Mouse (Mus musculus) ES-Bruce4 (cell line): ENCODE data around the gene Stk39. TPM values are rescaled to one million over a fixed set of nuclear protein-coding genes. Genes with fewer than 3 reads are reported as not detected.

Source experiments
- H3K27ac ChIP-seq: 2 replicates; pipeline ENCODE4 v1.5.1; 2012; ENCODE audit warnings: low read length, inconsistent platforms; ENCODE audit not compliant: insufficient read depth
- H3K27me3 ChIP-seq: 2 replicates; pipeline ENCODE4 v1.6.1; 2012; ENCODE audit warnings: mild to moderate bottlenecking, low read length, inconsistent platforms; ENCODE audit not compliant: control insufficient read depth, poor library complexity, insufficient read depth, severe bottlenecking
- H3K36me3 ChIP-seq: 2 replicates; pipeline ENCODE4 v1.6.1; 2012; ENCODE audit warnings: inconsistent platforms, mild to moderate bottlenecking, low read length, moderate library complexity; ENCODE audit not compliant: control insufficient read depth, poor library complexity, insufficient read depth, severe bottlenecking
- H3K4me1 ChIP-seq: one replicate; pipeline ENCODE4 v1.8.1; 2011; ENCODE audit warnings: low read length; ENCODE audit not compliant: control insufficient read depth, insufficient read depth
- H3K4me3 ChIP-seq: 2 replicates; pipeline ENCODE4 v1.5.1; 2011; ENCODE audit warnings: low read depth, mild to moderate bottlenecking, low read length
- H3K9ac ChIP-seq: 2 replicates; pipeline ENCODE4 v1.6.1; 2012; ENCODE audit warnings: low read depth, mild to moderate bottlenecking, inconsistent platforms; ENCODE audit not compliant: poor library complexity, severe bottlenecking
- H3K9me3 ChIP-seq: replicated peaks from 2 replicates; pipeline ENCODE4 v1.6.1; 2012; ENCODE audit warnings: mild to moderate bottlenecking, low read length, inconsistent platforms; ENCODE audit not compliant: control insufficient read depth, poor library complexity, insufficient read depth, severe bottlenecking
- CTCF ChIP-seq: IDR thresholded peaks from one replicate; pipeline ENCODE4 v1.8.1; 2011; ENCODE audit warnings: low read depth, low read length
- EP300 ChIP-seq: IDR thresholded peaks from 2 replicates; pipeline ENCODE4 v1.6.1; 2011; ENCODE audit warnings: low read depth, low read length; ENCODE audit not compliant: insufficient read depth
- POLR2A ChIP-seq: IDR thresholded peaks from one replicate; pipeline ENCODE4 v1.8.1; 2011; ENCODE audit warnings: low read length; ENCODE audit not compliant: insufficient read depth
- polyA plus RNA-seq: library from polyadenylated mRNA; stranded (reverse); fragments of >200 nt; gene quantifications from 2 replicates; pipeline ENCODE4 v1.2.4, GENCODE M21; 2011; ENCODE audit warnings: low read depth; ENCODE audit not compliant: missing spikeins, insufficient read depth, insufficient read length

Stk39 gene
- polyA plus RNA-seq, 1 experiment, result 7.6 TPM

DNA sequence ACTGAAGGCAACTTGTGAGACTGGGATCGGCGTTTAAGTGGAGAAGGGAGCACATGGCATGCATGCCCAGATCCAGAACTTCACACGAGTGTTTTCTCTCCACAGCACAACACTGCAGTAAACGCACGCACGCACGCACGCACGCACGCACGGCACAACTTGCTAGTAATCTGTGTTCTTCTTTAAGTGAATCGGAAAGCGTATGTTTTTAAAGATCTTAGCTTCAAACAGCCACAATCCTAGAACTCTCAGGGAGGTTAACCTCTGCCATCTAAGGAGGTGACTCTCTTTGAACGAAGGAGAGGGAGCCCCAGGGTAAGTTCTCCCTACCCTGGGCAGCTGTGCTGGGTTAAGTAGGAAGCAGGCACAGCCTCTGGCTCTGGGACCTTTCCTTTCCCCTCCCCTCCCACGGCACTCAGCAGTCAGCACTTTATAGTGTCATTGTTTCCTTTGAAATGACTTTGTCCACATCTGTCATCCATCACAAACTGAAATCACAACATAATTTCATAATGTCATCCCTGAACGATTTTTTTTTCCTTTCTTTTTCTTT lies 66.8 kb downstream of the Stk39 start:
- no peaks in the 10 kb centered on the region for H3K4me1 ChIP-seq
- no peak overlapping the region for H3K9ac ChIP-seq
- no peaks in the 10 kb centered on the region for H3K9me3 ChIP-seq
- no peaks in the 10 kb centered on the region for H3K36me3 ChIP-seq
- no peak overlapping the region for H3K4me3 ChIP-seq
- no peak overlapping the region for H3K27ac ChIP-seq
- no peaks in the 10 kb centered on the region for H3K27me3 ChIP-seq
- no peak for TF ChIP-seq CTCF

DNA sequence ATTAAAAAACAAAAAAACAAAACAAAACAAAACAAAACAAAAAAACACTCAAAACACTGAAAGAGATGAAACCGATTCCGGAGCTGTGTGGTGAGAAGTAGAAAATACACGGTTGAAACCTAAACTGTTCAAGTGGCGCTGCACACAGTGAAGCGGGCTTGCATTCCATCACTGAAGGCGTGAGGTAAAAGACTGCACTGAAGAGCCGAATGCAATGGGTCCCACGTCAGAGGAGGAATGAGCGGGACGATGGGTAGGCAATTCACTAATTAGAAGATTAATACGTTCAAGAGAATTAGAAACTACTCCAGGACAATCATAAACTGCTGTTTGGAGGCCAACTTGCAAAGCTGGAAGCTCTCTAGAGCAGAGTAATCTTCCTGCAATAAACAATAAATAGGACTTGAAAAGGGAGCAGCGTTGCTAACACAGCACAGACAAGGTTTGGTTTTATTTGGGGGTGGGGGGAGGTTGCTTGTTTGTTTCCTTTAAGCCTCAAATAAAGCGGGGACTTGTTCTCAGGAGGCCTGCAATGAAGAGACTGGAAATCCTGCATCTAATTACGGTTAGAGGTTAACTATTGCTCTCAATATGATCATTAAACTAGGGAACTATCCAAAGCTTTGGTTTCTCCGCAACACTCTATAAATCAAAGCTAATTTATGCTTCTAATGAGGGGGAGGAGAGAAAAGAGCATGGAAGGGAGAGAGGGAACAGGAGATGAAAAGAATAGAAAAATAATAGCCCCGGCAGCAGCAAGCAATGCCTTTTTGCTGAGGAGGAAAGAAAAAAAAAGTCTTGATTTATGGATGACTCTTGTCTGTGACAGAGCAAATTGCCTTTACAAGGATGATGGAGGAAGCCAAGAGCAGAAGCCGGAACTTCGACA lies 67.5 kb downstream of the Stk39 start:
- Histone ChIP-seq H3K9me3 (no peaks in the 10 kb centered on the region), H3K27ac (no peak overlapping the region), H3K27me3 (no peaks in the 10 kb centered on the region), H3K36me3 (no peaks in the 10 kb centered on the region), H3K4me3 (no peak overlapping the region), H3K4me1 (no peaks in the 10 kb centered on the region), H3K9ac (no peak overlapping the region)
- TF ChIP-seq EP300, result no peak
- no peak for TF ChIP-seq POLR2A
- TF ChIP-seq CTCF, result no peak

DNA sequence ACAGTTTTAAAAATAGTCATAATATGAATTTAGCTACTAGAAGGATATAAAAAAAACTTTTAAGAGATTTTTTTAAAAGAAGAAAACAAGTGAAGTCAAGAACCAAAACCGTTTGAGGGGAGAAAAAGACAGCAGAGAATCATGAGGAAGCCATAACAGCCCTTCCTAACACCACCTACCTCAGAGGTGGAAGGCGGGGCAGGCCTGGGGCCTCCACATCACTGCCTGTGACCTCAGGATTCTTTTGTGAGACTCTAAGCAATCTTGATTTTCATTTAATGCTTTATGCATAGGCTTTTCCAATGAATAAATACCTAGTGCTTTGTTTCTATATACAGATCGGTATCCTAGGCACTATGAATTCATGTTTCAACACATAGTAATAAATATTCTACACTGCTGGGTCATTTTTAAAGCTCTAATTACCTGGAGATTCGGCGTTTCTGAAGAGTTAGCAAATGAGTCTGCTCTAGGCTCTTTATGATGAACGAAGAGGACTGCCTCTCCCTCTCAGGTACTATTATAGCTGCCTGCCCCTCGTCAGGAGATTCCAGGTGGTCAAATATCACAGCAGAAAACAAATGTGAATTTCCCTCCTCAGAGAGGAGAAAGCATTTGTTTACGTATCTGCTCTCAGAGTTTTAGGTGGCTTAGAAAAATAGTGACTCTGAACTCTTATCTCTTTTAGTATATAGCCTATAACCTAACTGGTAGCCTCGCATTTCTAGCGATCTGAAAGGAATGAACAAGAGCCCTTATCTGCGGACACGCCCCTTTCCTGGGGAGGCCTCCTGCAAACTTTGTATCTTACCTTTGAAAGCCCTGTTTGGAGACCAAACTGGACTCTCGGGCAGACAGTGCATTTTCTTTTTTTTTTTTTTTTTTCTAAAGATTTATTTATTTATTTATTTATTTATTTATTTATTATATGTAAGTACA lies 78.2 kb downstream of the Stk39 start:
- H3K4me1 ChIP-seq, result no peaks in the 10 kb centered on the region
- H3K9ac ChIP-seq, result no peak overlapping the region
- no peaks in the 10 kb centered on the region for H3K27me3 ChIP-seq
- H3K36me3 ChIP-seq, result no peaks in the 10 kb centered on the region
- no peak overlapping the region for H3K4me3 ChIP-seq
- no peaks in the 10 kb centered on the region for H3K9me3 ChIP-seq
- H3K27ac ChIP-seq, result no peak overlapping the region
- TF ChIP-seq EP300 (no peak), CTCF (no peak), POLR2A (no peak)

DNA sequence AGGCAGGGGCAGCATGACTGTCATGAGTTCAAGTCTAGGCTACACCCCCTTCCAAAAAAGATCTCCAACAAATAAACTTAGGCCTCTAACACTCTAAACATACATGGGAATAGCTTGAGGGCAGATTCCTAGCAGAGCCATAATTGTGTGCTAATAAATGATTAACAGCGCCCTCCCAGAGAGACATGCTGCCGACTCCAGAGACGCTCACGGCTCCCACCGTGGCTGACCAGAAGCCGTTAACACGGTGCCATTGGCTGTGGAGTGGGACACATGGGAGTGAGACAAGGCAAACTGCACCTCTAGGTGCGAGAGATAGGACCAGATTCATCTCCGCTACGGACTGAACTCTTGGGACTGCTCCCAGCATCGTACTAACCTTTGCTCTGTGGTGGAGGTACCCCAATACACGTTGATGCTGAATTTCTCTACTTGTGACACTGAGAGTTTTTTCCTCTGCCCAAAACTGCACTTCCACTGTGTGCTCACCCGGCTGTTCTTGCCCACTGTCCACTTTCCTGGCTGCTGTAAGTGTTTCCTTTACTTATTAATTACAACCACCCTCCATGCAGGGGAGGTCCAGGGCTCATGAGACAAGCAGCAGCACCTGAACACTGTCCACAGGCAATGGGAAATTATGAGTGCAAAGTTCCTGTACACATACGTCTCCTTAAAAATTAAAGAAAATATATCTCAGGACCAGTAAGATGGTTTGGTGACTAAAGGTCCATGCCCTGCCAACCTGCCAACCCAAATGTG lies 84.1 kb downstream of the Stk39 start:
- H3K9me3 ChIP-seq, result no peaks in the 10 kb centered on the region
- H3K9ac ChIP-seq, result no peak overlapping the region
- TF ChIP-seq EP300, result no peak
- no peak for TF ChIP-seq CTCF
- H3K4me3 ChIP-seq, result no peak overlapping the region
- peaks cover 2% of the 10 kb centered on the region for H3K4me1 ChIP-seq
- no peaks in the 10 kb centered on the region for H3K36me3 ChIP-seq
- H3K27me3 ChIP-seq, result no peaks in the 10 kb centered on the region
- no peak overlapping the region for H3K27ac ChIP-seq

DNA sequence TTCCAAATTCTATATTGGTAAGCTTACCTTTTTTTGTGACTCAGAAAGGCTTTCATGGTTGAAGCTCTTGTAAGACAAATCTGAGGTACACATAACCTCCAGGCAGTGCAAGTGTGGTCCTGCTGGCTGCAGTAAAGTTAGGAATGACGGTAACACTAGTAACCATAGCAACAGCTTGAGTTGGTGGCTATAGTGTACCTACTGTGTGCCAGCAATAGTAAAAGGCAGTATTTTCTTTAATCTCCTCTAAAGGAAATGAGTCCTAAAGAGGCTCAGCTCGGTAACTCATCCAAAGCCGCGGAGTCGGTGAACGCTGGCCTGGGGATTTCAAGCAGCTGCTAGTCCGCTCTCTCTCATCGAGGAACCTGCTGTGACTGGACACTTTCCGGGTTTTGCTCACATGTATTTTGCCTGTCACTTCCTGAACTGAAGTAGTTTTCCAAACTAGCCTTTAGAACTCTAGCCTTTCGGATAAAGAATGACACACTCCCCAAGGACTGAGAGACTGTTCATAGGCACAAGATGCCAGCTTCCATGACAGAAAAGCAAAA lies 85.7 kb downstream of the Stk39 start:
- no peak overlapping the region for H3K27ac ChIP-seq
- no peaks in the 10 kb centered on the region for H3K27me3 ChIP-seq
- peaks cover 2% of the 10 kb centered on the region for H3K4me1 ChIP-seq
- H3K36me3 ChIP-seq, result no peaks in the 10 kb centered on the region
- H3K9me3 ChIP-seq, result no peaks in the 10 kb centered on the region
- no peak overlapping the region for H3K9ac ChIP-seq
- TF ChIP-seq CTCF (no peak), EP300 (no peak), POLR2A (no peak)
- H3K4me3 ChIP-seq, result no peak overlapping the region
